Mouse (Mus musculus) G1E (cell line): Measurements from ENCODE around the gene Lamc1. TPM values are rescaled to one million over a fixed set of nuclear protein-coding genes. Genes with fewer than 3 reads are reported as not detected.

Experiments
- ATAC-seq: 2 replicates; pipeline ENCODE4 v1.8.0; 2016; ENCODE audit warnings: mild to moderate bottlenecking; ENCODE audit not compliant: insufficient number of reproducible peaks, poor library complexity, low FRiP score, severe bottlenecking; ENCODE audit errors: extremely low read depth
- DNase-seq: peaks from one replicate; pipeline ENCODE4 v3.0.0; 2012; ENCODE audit warnings: low spot score
- H3K27me3 ChIP-seq: 2 replicates; pipeline ENCODE4 v1.6.1; 2012; ENCODE audit warnings: mild to moderate bottlenecking, low read length, inconsistent platforms; ENCODE audit not compliant: insufficient read depth
- H3K36me3 ChIP-seq: replicated peaks from 2 replicates; pipeline ENCODE3; 2012; ENCODE audit warnings: mild to moderate bottlenecking, inconsistent platforms
- H3K4me1 ChIP-seq: 2 replicates; pipeline ENCODE4 v1.6.1; 2012; ENCODE audit warnings: low read depth, low read length, inconsistent platforms, mixed read lengths; ENCODE audit not compliant: insufficient read depth
- H3K4me3 ChIP-seq: 2 replicates; pipeline ENCODE4 v1.5.1; 2012; ENCODE audit warnings: low read depth, mild to moderate bottlenecking, inconsistent platforms, low read length, moderate library complexity, mixed read lengths
- H3K9me3 ChIP-seq: replicated peaks from 2 replicates; pipeline ENCODE4 v1.6.1; 2012; ENCODE audit warnings: inconsistent platforms
- CTCF ChIP-seq: IDR thresholded peaks from 2 replicates; pipeline ENCODE4 v1.5.1; 2012; ENCODE audit warnings: low read depth, low read length, inconsistent platforms, mixed read lengths
- GATA1 ChIP-seq: IDR thresholded peaks from 2 replicates; pipeline ENCODE4 v1.6.1; 2012; ENCODE audit warnings: borderline replicate concordance, low read length, inconsistent platforms, mixed read lengths
- GATA2 ChIP-seq: IDR thresholded peaks from 2 replicates; pipeline ENCODE4 v1.6.1; 2012; ENCODE audit warnings: low read depth, low read length, inconsistent platforms, borderline replicate concordance
- POLR2AphosphoS5 ChIP-seq: IDR thresholded peaks from 2 replicates; pipeline ENCODE4 v1.6.1; 2012; ENCODE audit warnings: low read depth, low read length, inconsistent platforms; ENCODE audit not compliant: insufficient replicate concordance
- TAL1 ChIP-seq: conservative IDR thresholded peaks from 2 replicates; pipeline ENCODE4 v1.6.1; 2012; ENCODE audit warnings: low read depth, low read length, inconsistent platforms, mixed read lengths
- polyA plus RNA-seq: library from polyadenylated mRNA; stranded (reverse); fragments of >175 nt; gene quantifications from 2 replicates; pipeline ENCODE4 v1.2.3, GENCODE M21; 2012
- total RNA-seq, 2 experiments: library from RNA; stranded (forward) in 1 of 2; stranded (reverse) in 1 of 2; fragments of 200-1000 nt in 1 of 2; fragments of >200 nt in 1 of 2; fragmentation: Nextera tagmentation in 1 of 2; gene quantifications; 2 replicates each; pipeline ENCODE4 v1.2.3; 2014 to 2017

The Lamc1 gene
- total and polyA plus RNA-seq, 3 experiments, result 19.0 to 81.0 (median 26.1) TPM

DNA sequence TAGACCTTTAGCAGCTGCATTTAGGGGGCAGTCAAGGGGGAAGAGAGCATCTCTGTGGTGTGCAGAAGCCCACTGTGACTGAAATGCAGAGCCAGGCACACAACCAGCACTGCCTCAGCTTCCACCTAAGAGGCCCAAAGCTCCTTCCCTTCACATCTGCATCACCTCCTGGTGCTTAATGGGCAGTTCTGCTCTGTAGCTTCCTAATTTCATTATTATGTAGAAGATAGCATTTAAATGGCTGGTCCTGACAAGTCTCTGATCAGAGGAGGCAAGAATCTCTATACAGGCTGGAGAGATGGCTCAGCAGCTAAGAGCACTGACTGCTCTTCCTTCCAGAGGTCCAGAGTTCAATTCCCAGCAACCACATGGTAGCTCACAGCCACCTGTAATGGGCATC is 16.3 kb downstream of the Lamc1 start:
- Histone ChIP-seq H3K36me3 (peaks cover 42% of the 10 kb centered on the region), H3K4me1 (peaks cover 83% of the 10 kb centered on the region), H3K9me3 (no peaks in the 10 kb centered on the region), H3K4me3 (no peak overlapping the region), H3K27me3 (no peaks in the 10 kb centered on the region)
- no peak for DNase-seq
- TF ChIP-seq CTCF (no peak), GATA1 (no peak)
- no peak for ATAC-seq

DNA sequence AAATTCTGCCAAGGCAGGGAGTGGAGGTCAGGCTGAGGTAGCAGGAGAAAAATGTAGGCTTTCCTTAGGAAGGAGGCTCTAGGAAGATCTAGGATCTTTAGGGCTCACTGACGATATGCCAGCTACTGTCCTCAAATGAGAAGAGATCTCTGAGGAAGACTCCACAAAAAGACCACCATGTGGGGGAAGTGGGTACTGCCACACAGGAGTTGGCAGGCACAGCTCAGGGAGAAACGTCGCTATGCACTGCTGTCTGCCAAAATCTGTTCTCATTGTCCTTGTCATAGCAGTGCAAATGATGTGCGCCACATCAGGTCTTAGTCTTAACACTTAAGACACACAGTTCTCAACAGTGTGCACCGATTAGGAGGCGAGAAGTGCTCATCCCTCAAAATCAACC is 17.5 kb downstream of the Lamc1 start:
- TF ChIP-seq GATA2, result no peak
- TF ChIP-seq GATA1, result no peak
- no peak for TF ChIP-seq TAL1
- no peak for TF ChIP-seq POLR2AphosphoS5
- no peak for TF ChIP-seq CTCF
- Histone ChIP-seq H3K4me3 (no peak overlapping the region), H3K9me3 (no peaks in the 10 kb centered on the region), H3K36me3 (peaks cover 40% of the 10 kb centered on the region), H3K4me1 (peaks cover 83% of the 10 kb centered on the region), H3K27me3 (no peaks in the 10 kb centered on the region)
- ATAC-seq (no peak), DNase-seq (no peak)

DNA sequence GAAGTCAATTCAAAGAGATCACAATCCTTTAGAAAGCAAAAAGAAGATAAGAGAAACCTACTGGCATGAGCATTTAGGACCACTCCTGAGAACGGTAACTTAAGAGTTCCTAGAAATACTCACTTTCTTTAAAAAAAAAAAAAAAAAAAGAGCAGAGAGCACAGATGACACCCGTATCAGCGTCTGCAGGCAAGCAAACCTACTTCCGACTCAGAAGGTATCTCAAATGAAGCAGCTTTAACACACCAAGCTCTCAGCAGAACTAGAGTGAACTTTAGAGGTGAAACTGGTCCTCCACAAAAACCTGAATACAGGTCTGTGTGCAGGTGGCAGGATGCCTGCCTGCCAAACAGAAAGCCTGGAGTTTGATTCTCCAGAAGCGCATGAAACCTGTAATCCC is 19.6 kb downstream of the Lamc1 start:
- H3K27me3 ChIP-seq, result no peaks in the 10 kb centered on the region
- peak; percentile 71 for ATAC-seq
- peaks cover 84% of the 10 kb centered on the region for H3K4me1 ChIP-seq
- H3K4me3 ChIP-seq, result peak overlapping the region; percentile 39; the same call in 1 of the 2 replicates
- peaks cover 39% of the 10 kb centered on the region for H3K36me3 ChIP-seq
- H3K9me3 ChIP-seq, result no peaks in the 10 kb centered on the region
- peak; percentile 43 for DNase-seq
- TF ChIP-seq GATA2 (no peak), CTCF (no peak), GATA1 (no peak), POLR2AphosphoS5 (no peak), TAL1 (no peak; the same call in 1 of the 2 replicates)

DNA sequence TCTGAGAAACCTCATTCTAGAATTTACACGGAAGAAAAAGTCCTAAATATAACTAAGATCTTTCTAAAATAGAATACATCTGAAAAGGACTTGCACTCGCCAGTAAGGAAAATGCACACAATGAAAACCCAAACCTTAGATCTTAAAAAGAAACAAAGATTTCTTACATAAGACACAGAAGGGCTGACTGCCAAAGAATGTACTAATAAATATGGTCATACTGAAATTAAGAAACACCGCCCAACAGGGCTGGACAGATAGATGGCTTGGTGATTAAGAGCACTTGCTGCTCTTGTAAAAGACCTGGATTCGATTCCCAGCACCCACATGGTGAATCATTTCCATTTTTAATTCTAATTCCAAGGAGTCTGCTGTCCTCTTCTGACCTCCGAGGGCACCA is 22.4 kb downstream of the Lamc1 start:
- Histone ChIP-seq H3K4me1 (peaks cover 86% of the 10 kb centered on the region), H3K36me3 (peaks cover 14% of the 10 kb centered on the region), H3K27me3 (no peaks in the 10 kb centered on the region), H3K4me3 (no peak overlapping the region), H3K9me3 (no peaks in the 10 kb centered on the region)
- DNase-seq (no peak), ATAC-seq (no peak)
- no peak for TF ChIP-seq GATA2
- TF ChIP-seq GATA1, result no peak
- no peak for TF ChIP-seq POLR2AphosphoS5
- no peak for TF ChIP-seq CTCF

DNA sequence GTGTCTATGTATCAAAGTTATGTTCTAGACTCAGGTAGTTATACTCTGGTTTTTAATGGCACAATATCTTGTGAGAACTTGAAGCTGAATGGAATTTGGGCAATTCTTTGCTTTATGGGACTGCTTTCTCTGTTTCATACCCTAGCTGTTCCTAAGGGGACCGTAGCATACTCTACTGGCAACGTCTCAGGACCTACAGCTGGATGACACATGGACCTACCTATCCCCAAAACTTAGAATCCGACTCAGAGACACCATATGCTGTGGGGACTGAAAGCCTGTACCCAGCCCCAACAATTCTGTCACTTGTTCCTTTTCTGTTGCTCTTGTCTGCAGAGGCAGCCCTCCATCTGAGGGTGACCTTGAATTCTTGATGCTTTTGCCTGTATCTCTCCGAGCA is 23.3 kb downstream of the Lamc1 start:
- H3K4me1 ChIP-seq, result peaks cover 85% of the 10 kb centered on the region
- H3K36me3 ChIP-seq, result peaks cover 9% of the 10 kb centered on the region
- H3K27me3 ChIP-seq, result no peaks in the 10 kb centered on the region
- ATAC-seq (0 out of 2 replicates have a peak, but pooled peaks have one; percentile 6), DNase-seq (no peak)
- H3K4me3 ChIP-seq, result no peak overlapping the region; the same call in 1 of the 2 replicates
- H3K9me3 ChIP-seq, result no peaks in the 10 kb centered on the region
- no peak for TF ChIP-seq GATA2
- no peak for TF ChIP-seq POLR2AphosphoS5
- no peak for TF ChIP-seq GATA1
- TF ChIP-seq CTCF, result no peak
- no peak for TF ChIP-seq TAL1

- DNase-seq (no peak), ATAC-seq (no peak)
- Histone ChIP-seq H3K4me1 (peaks cover 85% of the 10 kb centered on the region), H3K27me3 (no peaks in the 10 kb centered on the region), H3K9me3 (no peaks in the 10 kb centered on the region), H3K4me3 (peak overlapping the region; percentile 49; the same call in 1 of the 2 replicates), H3K36me3 (peaks cover 5% of the 10 kb centered on the region)
- TF ChIP-seq POLR2AphosphoS5 (no peak), GATA2 (no peak)
Observed at GRCm38 (mm10) chr1:153308915-153309296, 23.7 kb downstream of the Lamc1 start.

GRCm38 (mm10) chr1:153308179-153308914 is 24.2 kb downstream of the Lamc1 start:
- H3K9me3 ChIP-seq, result no peaks in the 10 kb centered on the region

More at GRCm38 (mm10) chr1:153308179-153308914, 24.2 kb downstream of the Lamc1 start:
- ATAC-seq (no peak), DNase-seq (no peak)
- H3K4me3 ChIP-seq, result peak overlapping the region; percentile 49; the same call in 1 of the 2 replicates
- H3K36me3 ChIP-seq, result peaks cover 4% of the 10 kb centered on the region
- H3K4me1 ChIP-seq, result peaks cover 86% of the 10 kb centered on the region
- no peaks in the 10 kb centered on the region for H3K27me3 ChIP-seq
- no peak for TF ChIP-seq GATA2
